Mouse (Mus musculus) heart, adult 2 months (tissue): ENCODE measurements around the gene Rora. TPM values are rescaled to one million over a fixed set of nuclear protein-coding genes. Genes with fewer than 3 reads are reported as not detected.

Experiments
- DNase-seq, 2 experiments: peaks; one replicate each; pipeline ENCODE4 v3.0.0; 2021
- H3K27ac ChIP-seq: fragments of 200-600 bp; 2 replicates; pipeline ENCODE4 v1.8.1; 2022
- H3K27me3 ChIP-seq: fragments of 200-500 bp; 2 replicates; pipeline ENCODE4 v1.6.1; 2012; ENCODE audit warnings: mild to moderate bottlenecking, low read length, inconsistent platforms, mixed read lengths; ENCODE audit not compliant: control insufficient read depth, insufficient read depth
- H3K36me3 ChIP-seq: fragments of 200-500 bp; 2 replicates; pipeline ENCODE4 v1.6.1; 2012; ENCODE audit warnings: low read length, inconsistent platforms; ENCODE audit not compliant: control insufficient read depth, insufficient read depth
- H3K4me1 ChIP-seq: fragments of 200-500 bp; 2 replicates; pipeline ENCODE4 v1.6.1; 2011; ENCODE audit warnings: low read length; ENCODE audit not compliant: control insufficient read depth, insufficient read depth
- H3K4me3 ChIP-seq: fragments of 200-600 bp; 2 replicates; pipeline ENCODE4 v1.8.1; 2022
- H3K79me2 ChIP-seq: fragments of 200-500 bp; replicated peaks from 2 replicates; pipeline ENCODE4 v1.6.1; 2012; ENCODE audit warnings: mild to moderate bottlenecking, inconsistent platforms, low read length, moderate library complexity, mixed read lengths; ENCODE audit not compliant: control insufficient read depth, insufficient read depth
- H3K9ac ChIP-seq: fragments of 200-500 bp; 2 replicates; pipeline ENCODE4 v1.6.1; 2012; ENCODE audit warnings: low read depth, mild to moderate bottlenecking, control low read depth, inconsistent platforms, low read length, mixed read lengths
- CTCF ChIP-seq: fragments of 200-600 bp; IDR thresholded peaks from 2 replicates; pipeline ENCODE4 v1.8.1; 2022; ENCODE audit warnings: antibody characterized with exemption, mild to moderate bottlenecking, moderate library complexity
- EP300 ChIP-seq: fragments of 200-500 bp; IDR thresholded peaks from 2 replicates; pipeline ENCODE4 v1.6.1; 2011; ENCODE audit warnings: low read depth, low read length, control low read depth; ENCODE audit not compliant: insufficient read depth
- POLR2A ChIP-seq: fragments of 200-500 bp; IDR thresholded peaks from 2 replicates; pipeline ENCODE4 v1.6.1; 2011; ENCODE audit warnings: mild to moderate bottlenecking, low read depth, low read length, control low read depth; ENCODE audit not compliant: insufficient read depth
- WGBS: fragments of 180-500 bp; shearing (Covaris S2); methylation state at CpG from one replicate; pipeline ENCODE4 v1.1.7; 2018; 5-methylcytosine and 5-hydroxymethylcytosine counted together
- intact Hi-C: fragments of 180-260 bp; cut with DNase I; formaldehyde crosslinking; loops from one replicate; pipeline ENCODE4 v1.15.1; 2025
- polyA plus RNA-seq: library from polyadenylated mRNA; depleted of rRNA; stranded (reverse); fragments of >200 nt; gene quantifications from 2 replicates; pipeline ENCODE4 v1.2.3, GENCODE M21; 2012
- total RNA-seq, 2 experiments: library from RNA; stranded (reverse); gene quantifications; 2 replicates each; pipeline ENCODE4 v1.2.3; 2021

Rora gene
- total and polyA plus RNA-seq, 3 experiments: 6.7 to 28.9 (median 21.6) TPM

GRCm38 (mm10) chr9:68914541-68915275 lies 261.1 kb downstream of the Rora start:
- TF ChIP-seq POLR2A: no peak
- TF ChIP-seq CTCF: no peak
- no peak for TF ChIP-seq EP300
- Histone ChIP-seq H3K4me3 (no peak overlapping the region), H3K9ac (no peak overlapping the region), H3K27me3 (no peaks in the 10 kb centered on the region), H3K79me2 (no peaks in the 10 kb centered on the region), H3K27ac (no peak overlapping the region), H3K4me1 (peaks cover 9% of the 10 kb centered on the region), H3K36me3 (no peaks in the 10 kb centered on the region)
- 83% methylated on average over 4 of the region's 4 CpGs for WGBS
- intact Hi-C loops: no loop called here
- DNase-seq: peak in 1 of 2 experiments; percentile 42

GRCm38 (mm10) chr9:68916741-68917140 lies 263.2 kb downstream of the Rora start:
- H3K79me2 ChIP-seq: no peaks in the 10 kb centered on the region
- H3K27me3 ChIP-seq: no peaks in the 10 kb centered on the region
- H3K9ac ChIP-seq: no peak overlapping the region
- H3K27ac ChIP-seq: no peak overlapping the region
- no peak overlapping the region for H3K4me3 ChIP-seq
- DNase-seq: no peak
- intact Hi-C loops: no loop called here
- no peaks in the 10 kb centered on the region for H3K36me3 ChIP-seq
- 85% methylated on average over 1 of the region's 1 CpGs for WGBS
- H3K4me1 ChIP-seq: peaks cover 6% of the 10 kb centered on the region; the same call in 1 of the 2 replicates
- TF ChIP-seq POLR2A (no peak), CTCF (no peak), EP300 (no peak)

GRCm38 (mm10) chr9:68923128-68923601 lies 269.6 kb downstream of the Rora start:
- H3K9ac ChIP-seq: no peak overlapping the region
- intact Hi-C loops: no loop called here
- DNase-seq: no peak
- H3K27me3 ChIP-seq: no peaks in the 10 kb centered on the region
- no peaks in the 10 kb centered on the region; the same call in 1 of the 2 replicates for H3K36me3 ChIP-seq
- no peaks in the 10 kb centered on the region for H3K79me2 ChIP-seq
- peaks cover 2% of the 10 kb centered on the region for H3K4me1 ChIP-seq
- no peak overlapping the region for H3K27ac ChIP-seq
- WGBS: 90% methylated on average over 12 of the region's 12 CpGs
- no peak overlapping the region for H3K4me3 ChIP-seq
- TF ChIP-seq POLR2A (no peak), CTCF (no peak), EP300 (no peak)

GRCm38 (mm10) chr9:68926406-68926805 lies 272.8 kb downstream of the Rora start:
- Histone ChIP-seq H3K79me2 (no peaks in the 10 kb centered on the region), H3K36me3 (no peaks in the 10 kb centered on the region; the same call in 1 of the 2 replicates), H3K9ac (no peak overlapping the region), H3K27ac (no peak overlapping the region), H3K4me1 (peaks cover 2% of the 10 kb centered on the region), H3K4me3 (no peak overlapping the region), H3K27me3 (no peaks in the 10 kb centered on the region)
- WGBS: 94% methylated on average over 6 of the region's 6 CpGs
- TF ChIP-seq EP300: no peak
- no peak for TF ChIP-seq POLR2A
- TF ChIP-seq CTCF: no peak
- no peak for DNase-seq
- intact Hi-C loops: no loop called here

- no peak overlapping the region for H3K4me3 ChIP-seq
- no peak overlapping the region for H3K27ac ChIP-seq
- 86% methylated on average over 3 of the region's 3 CpGs for WGBS
- H3K79me2 ChIP-seq: no peaks in the 10 kb centered on the region
- no peak for TF ChIP-seq CTCF
- TF ChIP-seq EP300: no peak
- no peak for TF ChIP-seq POLR2A
- H3K4me1 ChIP-seq: peaks cover 5% of the 10 kb centered on the region
- no peak for DNase-seq
- H3K27me3 ChIP-seq: no peaks in the 10 kb centered on the region
- H3K9ac ChIP-seq: no peak overlapping the region
- intact Hi-C loops: no loop called here
- H3K36me3 ChIP-seq: no peaks in the 10 kb centered on the region
Measured at GRCm38 (mm10) chr9:68933159-68933558, 279.6 kb downstream of the Rora start.

- WGBS: 49% methylated on average over 4 of the region's 4 CpGs
- Histone ChIP-seq H3K27ac (peak overlapping the region; percentile 16), H3K27me3 (no peaks in the 10 kb centered on the region), H3K4me1 (peaks cover 5% of the 10 kb centered on the region), H3K36me3 (no peaks in the 10 kb centered on the region; the same call in none of the 2 replicates), H3K79me2 (no peaks in the 10 kb centered on the region), H3K9ac (no peak overlapping the region), H3K4me3 (no peak overlapping the region)
- peak in 1 of 2 experiments; percentile 50 for DNase-seq
- TF ChIP-seq EP300: peak; percentile 53; the same call in 1 of the 2 replicates
- no peak for TF ChIP-seq CTCF
- intact Hi-C loops: no loop called here
Measured at GRCm38 (mm10) chr9:68934238-68934637, 280.7 kb downstream of the Rora start.
